Mouse (Mus musculus) monocyte, adult 2 months (primary cell): ENCODE results near the gene Eml4.

Source experiments
- DNase-seq, 2 experiments: peaks; one replicate each; pipeline ENCODE4 v3.0.0; 2022; ENCODE audit warnings: low spot score in 2 of 2, low read depth in 1 of 2

The Eml4 gene

GRCm38 (mm10) chr17:83483784-83484183 is 133.1 kb downstream of the Eml4 start:
- DNase-seq: no peak

GRCm38 (mm10) chr17:83487762-83488161 is 137.0 kb downstream of the Eml4 start:
- no peak for DNase-seq

GRCm38 (mm10) chr17:83498889-83499288 is 148.2 kb downstream of the Eml4 start:
- no peak for DNase-seq

GRCm38 (mm10) chr17:83499692-83500091 is 149.0 kb downstream of the Eml4 start:
- DNase-seq: no peak

GRCm38 (mm10) chr17:83503693-83504092 is 153.0 kb downstream of the Eml4 start:
- DNase-seq: no peak

GRCm38 (mm10) chr17:83512130-83512529 is 161.4 kb downstream of the Eml4 start:
- no peak for DNase-seq

GRCm38 (mm10) chr17:83513655-83514212 is 163.0 kb downstream of the Eml4 start:
- peak in 1 of 2 experiments; percentile 5 for DNase-seq

GRCm38 (mm10) chr17:83514213-83514701 is 163.5 kb downstream of the Eml4 start:
- DNase-seq: peak; percentile 63 to 83

- no peak for DNase-seq
These were observed 166.7 kb downstream of the Eml4 start, which contains the start of gene Cox7a2l for GRCm38 (mm10) chr17:83517280-83518015. Gene Cox7a2l (minus strand): TSS chr17:83517330.

- no peak for DNase-seq
These were observed 171.2 kb downstream of the Eml4 start for GRCm38 (mm10) chr17:83521881-83522280.

- DNase-seq: no peak
These were observed 172.1 kb downstream of the Eml4 start for GRCm38 (mm10) chr17:83522590-83523379.

GRCm38 (mm10) chr17:83524753-83525152 is 174.0 kb downstream of the Eml4 start:
- DNase-seq: no peak

GRCm38 (mm10) chr17:83525596-83525995 is 174.9 kb downstream of the Eml4 start:
- DNase-seq: no peak

GRCm38 (mm10) chr17:83526091-83526561 is 175.4 kb downstream of the Eml4 start:
- DNase-seq: no peak

- no peak for DNase-seq
These were observed 176.1 kb downstream of the Eml4 start for GRCm38 (mm10) chr17:83526624-83527532.

GRCm38 (mm10) chr17:83527651-83528381 is 177.1 kb downstream of the Eml4 start:
- DNase-seq: no peak
